Mouse (Mus musculus) spleen, adult 2 months (tissue): ENCODE data around the gene Klf7. TPM values are rescaled to one million over a fixed set of nuclear protein-coding genes. Genes with fewer than 3 reads are reported as not detected.

ENCODE experiments used
- DNase-seq, 2 experiments: peaks; one replicate each; pipeline versions ENCODE4 v3.0.0 to v3.0.0-alpha.2; 2012 to 2021; ENCODE audit warnings: low spot score in 2 of 2, low read depth in 1 of 2
- H3K27ac ChIP-seq: fragments of 200-500 bp; 2 replicates; pipeline ENCODE4 v1.5.1; 2012; ENCODE audit warnings: low read length, inconsistent platforms; ENCODE audit not compliant: insufficient read depth
- H3K27me3 ChIP-seq: fragments of 200-500 bp; 2 replicates; pipeline ENCODE4 v1.6.1; 2012; ENCODE audit warnings: mild to moderate bottlenecking, moderate library complexity, low read length, inconsistent platforms; ENCODE audit not compliant: control insufficient read depth, insufficient read depth
- H3K36me3 ChIP-seq: fragments of 200-500 bp; 2 replicates; pipeline ENCODE4 v1.6.1; 2012; ENCODE audit warnings: mild to moderate bottlenecking, low read length, inconsistent platforms; ENCODE audit not compliant: control insufficient read depth, insufficient read depth
- H3K4me1 ChIP-seq: fragments of 200-500 bp; 2 replicates; pipeline ENCODE4 v1.6.1; 2011; ENCODE audit warnings: inconsistent platforms; ENCODE audit not compliant: control insufficient read depth, insufficient read depth, insufficient read length
- H3K4me3 ChIP-seq: fragments of 200-500 bp; 2 replicates; pipeline ENCODE4 v1.5.1; 2011; ENCODE audit warnings: mild to moderate bottlenecking, inconsistent platforms; ENCODE audit not compliant: insufficient read depth, insufficient read length; ENCODE audit errors: extremely low read depth
- CTCF ChIP-seq: fragments of 200-500 bp; IDR thresholded peaks from 2 replicates; pipeline ENCODE4 v1.5.1; 2011; ENCODE audit warnings: mild to moderate bottlenecking, inconsistent platforms; ENCODE audit not compliant: insufficient read depth, insufficient read length, insufficient replicate concordance; ENCODE audit errors: extremely low read depth
- POLR2A ChIP-seq: fragments of 200-500 bp; IDR thresholded peaks from 2 replicates; pipeline ENCODE4 v1.6.1; 2011; ENCODE audit warnings: low read depth, low read length, inconsistent platforms
- WGBS: fragments of 180-500 bp; shearing (Covaris S2); methylation state at CpG from one replicate; pipeline ENCODE4 v1.1.7; 2018; 5-methylcytosine and 5-hydroxymethylcytosine counted together
- polyA plus RNA-seq: library from polyadenylated mRNA; depleted of rRNA; stranded (reverse); fragments of >200 nt; gene quantifications from 2 replicates; pipeline ENCODE4 v1.2.3, GENCODE M21; 2012

Gene Klf7
- polyA plus RNA-seq, 1 experiment = 11.5 TPM

GRCm38 (mm10) chr1:64014091-64014490, 108.0 kb downstream of the Klf7 start:
- Histone ChIP-seq H3K36me3 (no peaks in the 10 kb centered on the region), H3K27me3 (no peaks in the 10 kb centered on the region), H3K27ac (no peak overlapping the region), H3K4me3 (no peak overlapping the region), H3K4me1 (peaks cover 4% of the 10 kb centered on the region; the same call in 1 of the 2 replicates)
- TF ChIP-seq POLR2A (no peak), CTCF (no peak)
- 97% methylated on average over 1 of the region's 1 CpGs for WGBS
- DNase-seq = no peak

GRCm38 (mm10) chr1:64008994-64009393, 113.1 kb downstream of the Klf7 start:
- 82% methylated on average over 2 of the region's 2 CpGs for WGBS
- TF ChIP-seq CTCF (no peak), POLR2A (no peak)
- DNase-seq = no peak
- H3K27ac ChIP-seq = no peak overlapping the region
- no peaks in the 10 kb centered on the region for H3K27me3 ChIP-seq
- peaks cover 1% of the 10 kb centered on the region; the same call in 1 of the 2 replicates for H3K4me1 ChIP-seq
- H3K36me3 ChIP-seq = no peaks in the 10 kb centered on the region
- no peak overlapping the region for H3K4me3 ChIP-seq

GRCm38 (mm10) chr1:64008031-64008430, 114.1 kb downstream of the Klf7 start:
- no peak for TF ChIP-seq CTCF
- TF ChIP-seq POLR2A = no peak
- H3K4me1 ChIP-seq = peaks cover 9% of the 10 kb centered on the region; the same call in 1 of the 2 replicates
- H3K27me3 ChIP-seq = no peaks in the 10 kb centered on the region
- no peaks in the 10 kb centered on the region for H3K36me3 ChIP-seq
- no peak for DNase-seq
- no peak overlapping the region for H3K27ac ChIP-seq
- H3K4me3 ChIP-seq = no peak overlapping the region

- Histone ChIP-seq H3K4me1 (peaks cover 17% of the 10 kb centered on the region; the same call in 1 of the 2 replicates), H3K36me3 (no peaks in the 10 kb centered on the region), H3K27me3 (no peaks in the 10 kb centered on the region), H3K27ac (no peak overlapping the region), H3K4me3 (no peak overlapping the region)
- WGBS = 91% methylated on average over 2 of the region's 2 CpGs
- no peak for DNase-seq
- TF ChIP-seq CTCF (no peak), POLR2A (no peak)
These were observed 116.9 kb downstream of the Klf7 start for GRCm38 (mm10) chr1:64005194-64005593.

GRCm38 (mm10) chr1:64003525-64004291, 118.4 kb downstream of the Klf7 start:
- no peak for DNase-seq
- WGBS = 41% methylated on average over 9 of the region's 9 CpGs
- H3K36me3 ChIP-seq = no peaks in the 10 kb centered on the region
- peaks cover 17% of the 10 kb centered on the region; the same call in 1 of the 2 replicates for H3K4me1 ChIP-seq
- no peak overlapping the region for H3K27ac ChIP-seq
- H3K4me3 ChIP-seq = no peak overlapping the region
- H3K27me3 ChIP-seq = no peaks in the 10 kb centered on the region
- no peak for TF ChIP-seq CTCF
- TF ChIP-seq POLR2A = no peak

- WGBS = 78% methylated on average over 6 of the region's 6 CpGs
- Histone ChIP-seq H3K4me1 (peaks cover 17% of the 10 kb centered on the region; the same call in 1 of the 2 replicates), H3K27me3 (no peaks in the 10 kb centered on the region), H3K4me3 (no peak overlapping the region), H3K27ac (no peak overlapping the region), H3K36me3 (no peaks in the 10 kb centered on the region)
- no peak for DNase-seq
- TF ChIP-seq POLR2A (no peak), CTCF (no peak)
These were observed 120.0 kb downstream of the Klf7 start for GRCm38 (mm10) chr1:64002036-64002435.

GRCm38 (mm10) chr1:64000597-64000996, 121.5 kb downstream of the Klf7 start:
- Histone ChIP-seq H3K4me1 (peaks cover 17% of the 10 kb centered on the region; the same call in 1 of the 2 replicates), H3K27me3 (no peaks in the 10 kb centered on the region), H3K27ac (peak overlapping the region; percentile 84), H3K36me3 (no peaks in the 10 kb centered on the region), H3K4me3 (no peak overlapping the region)
- peak; percentile 18 to 21 for DNase-seq
- WGBS = 2% methylated on average over 2 of the region's 2 CpGs
- no peak for TF ChIP-seq POLR2A
- no peak for TF ChIP-seq CTCF
